Mouse (Mus musculus) lung, embryonic 15.5 days (tissue): ENCODE results near the gene Uvrag. TPM values are rescaled to one million over a fixed set of nuclear protein-coding genes. Genes with fewer than 3 reads are reported as not detected.

ENCODE experiments used
- ATAC-seq: fragments of 200-750 bp; cut with Nextera tagmentation; 2 replicates; pipeline ENCODE4 v1.8.0; 2017; ENCODE audit warnings: moderate number of reproducible peaks, borderline replicate concordance; ENCODE audit not compliant: low FRiP score, low TSS enrichment; ENCODE audit errors: extremely low read depth
- H3K27ac ChIP-seq: fragments of 300-500 bp; sonication (generic); 2 replicates; pipeline ENCODE4 v1.5.1; 2015; ENCODE audit warnings: moderate library complexity, mild to moderate bottlenecking, inconsistent platforms
- H3K27me3 ChIP-seq: fragments of 300-500 bp; sonication (generic); 2 replicates; pipeline ENCODE4 v1.6.1; 2015; ENCODE audit warnings: inconsistent platforms
- H3K36me3 ChIP-seq: fragments of 300-500 bp; sonication (generic); 2 replicates; pipeline ENCODE4 v1.6.1; 2015; ENCODE audit warnings: inconsistent platforms
- H3K4me1 ChIP-seq: fragments of 300-500 bp; sonication (generic); 2 replicates; pipeline ENCODE4 v1.6.1; 2015; ENCODE audit warnings: inconsistent platforms
- H3K4me2 ChIP-seq: fragments of 300-500 bp; sonication (generic); 2 replicates; pipeline ENCODE4 v1.6.1; 2015; ENCODE audit warnings: inconsistent platforms, mild to moderate bottlenecking, moderate library complexity
- H3K4me3 ChIP-seq: fragments of 300-500 bp; sonication (generic); 2 replicates; pipeline ENCODE4 v1.5.1; 2015; ENCODE audit warnings: mild to moderate bottlenecking, inconsistent platforms
- H3K9ac ChIP-seq: fragments of 300-500 bp; sonication (generic); 2 replicates; pipeline ENCODE4 v1.6.1; 2015; ENCODE audit warnings: inconsistent platforms
- H3K9me3 ChIP-seq: fragments of 300-500 bp; sonication (generic); 2 replicates; pipeline ENCODE4 v1.6.1; 2016; ENCODE audit warnings: inconsistent platforms
- WGBS: fragments of 180-500 bp; shearing (Covaris S2); methylation state at CpG from one replicate; pipeline ENCODE4 v1.1.7; 2015; 5-methylcytosine and 5-hydroxymethylcytosine counted together
- polyA plus RNA-seq: library from polyadenylated mRNA; unstranded; fragments of >200 nt; fragmentation: Nextera tagmentation; extraction: Ambion mirVana; gene quantifications from 2 replicates; pipeline ENCODE4 v1.2.1, GENCODE M21; 2015

Gene Uvrag
- 21.8 and 23.7 TPM in 2 replicates for polyA plus RNA-seq

- peak within 1 kb of the TSS; percentile 92 for H3K4me3 ChIP-seq
- peak within 1 kb of the TSS; percentile 86 for H3K27ac ChIP-seq
- H3K27me3 ChIP-seq, result no peaks in the 10 kb centered on the region
- peak within 1 kb of the TSS; percentile 82 for H3K4me2 ChIP-seq
- ATAC-seq, result peak; percentile 98
- H3K4me1 ChIP-seq, result peaks cover 39% of the 10 kb centered on the region
- H3K9ac ChIP-seq, result peak within 1 kb of the TSS; percentile 74
- H3K9me3 ChIP-seq, result no peaks in the 10 kb centered on the region
- WGBS, result under 1% methylated on average over 51 of the region's 51 CpGs
- no peaks in the 10 kb centered on the region for H3K36me3 ChIP-seq
Observed at GRCm38 (mm10) chr7:99140984-99141918, at the start of gene Uvrag. Gene Uvrag, minus strand, starts transcription at chr7:99141141.

DNA sequence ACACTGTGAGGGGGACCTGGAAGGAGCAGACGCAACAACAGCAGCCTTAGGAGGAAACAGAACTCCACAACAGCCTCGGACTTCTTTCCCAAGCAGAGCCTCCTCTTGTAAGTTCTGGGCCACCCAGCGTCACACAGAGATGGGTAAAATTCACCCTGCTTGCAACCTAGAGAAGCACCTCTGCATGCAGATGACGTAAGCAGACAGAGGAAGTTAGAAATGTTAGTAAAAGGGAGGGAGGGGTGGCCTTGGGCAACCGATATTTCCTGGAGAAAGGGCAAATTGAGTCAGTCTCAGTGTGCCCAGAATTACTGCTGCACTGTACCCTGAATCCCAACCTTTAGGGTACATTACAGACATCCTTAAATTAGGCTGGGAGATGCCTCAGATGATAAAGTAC is 48.9 kb upstream of the Uvrag start:
- H3K36me3 ChIP-seq, result no peaks in the 10 kb centered on the region
- no peaks in the 10 kb centered on the region; the same call in 1 of the 2 replicates for H3K27me3 ChIP-seq
- H3K27ac ChIP-seq, result no peak overlapping the region
- ATAC-seq, result no peak
- H3K4me3 ChIP-seq, result no peak overlapping the region
- H3K9me3 ChIP-seq, result no peaks in the 10 kb centered on the region
- H3K4me2 ChIP-seq, result no peak overlapping the region
- no peak overlapping the region for H3K9ac ChIP-seq
- WGBS, result 72% methylated on average over 5 of the region's 5 CpGs
- no peaks in the 10 kb centered on the region for H3K4me1 ChIP-seq

- Histone ChIP-seq H3K4me3 (no peak overlapping the region), H3K27me3 (no peaks in the 10 kb centered on the region; the same call in 1 of the 2 replicates), H3K36me3 (no peaks in the 10 kb centered on the region), H3K9me3 (no peaks in the 10 kb centered on the region), H3K4me1 (peaks cover under 1% of the 10 kb centered on the region; the same call in 1 of the 2 replicates), H3K27ac (no peak overlapping the region), H3K4me2 (no peak overlapping the region), H3K9ac (no peak overlapping the region)
- ATAC-seq, result no peak
- 76% methylated on average over 6 of the region's 6 CpGs for WGBS
Observed at GRCm38 (mm10) chr7:99188630-99189029, 47.7 kb upstream of the Uvrag start.

DNA sequence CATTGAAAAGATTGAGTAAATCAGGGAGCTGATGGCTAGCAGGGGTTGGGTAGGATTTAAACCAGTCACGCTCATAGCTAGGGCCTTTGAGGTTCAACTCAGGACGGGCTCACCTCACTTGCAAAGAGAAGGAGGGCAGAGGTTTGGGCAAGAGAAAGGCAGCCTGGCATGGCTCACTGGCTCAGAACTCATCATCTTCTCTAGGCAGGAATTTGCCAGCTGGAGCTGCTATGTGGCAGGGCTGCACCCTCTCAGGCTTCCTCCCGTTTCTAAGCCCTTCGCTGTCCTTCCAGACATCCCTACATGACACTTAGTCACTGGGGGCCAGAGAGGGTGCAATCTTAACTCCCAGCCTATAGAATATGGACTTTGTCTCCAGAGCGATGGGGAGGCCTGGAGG is 46.5 kb upstream of the Uvrag start:
- no peaks in the 10 kb centered on the region for H3K36me3 ChIP-seq
- H3K27me3 ChIP-seq, result no peaks in the 10 kb centered on the region; the same call in 1 of the 2 replicates
- ATAC-seq, result no peak
- no peak overlapping the region for H3K4me3 ChIP-seq
- H3K9ac ChIP-seq, result no peak overlapping the region
- no peak overlapping the region for H3K4me2 ChIP-seq
- H3K4me1 ChIP-seq, result peaks cover 3% of the 10 kb centered on the region; the same call in 1 of the 2 replicates
- no peaks in the 10 kb centered on the region for H3K9me3 ChIP-seq
- WGBS, result 73% methylated on average over 5 of the region's 5 CpGs
- no peak overlapping the region for H3K27ac ChIP-seq

DNA sequence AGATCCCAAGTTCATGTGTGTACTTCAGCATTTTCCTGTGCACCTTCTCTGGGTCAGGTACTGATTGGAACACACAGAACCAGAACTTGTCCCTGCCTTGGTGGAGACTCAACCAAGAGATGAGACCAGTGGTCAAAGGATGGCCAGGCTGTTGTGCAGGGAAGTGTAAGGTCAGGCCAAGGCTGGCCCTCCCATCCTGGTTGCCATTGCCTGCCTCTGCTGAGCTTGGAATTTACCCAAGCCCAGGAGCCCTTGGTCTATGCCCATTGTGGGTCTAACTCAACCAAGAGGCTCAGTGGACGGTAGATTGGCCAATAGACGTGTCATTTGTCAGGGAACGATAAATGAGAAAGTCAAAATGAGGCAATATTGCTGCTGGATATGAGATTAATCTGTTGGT is 44.5 kb upstream of the Uvrag start:
- 85% methylated on average over 3 of the region's 3 CpGs for WGBS
- no peak overlapping the region for H3K4me3 ChIP-seq
- no peaks in the 10 kb centered on the region for H3K9me3 ChIP-seq
- H3K9ac ChIP-seq, result no peak overlapping the region
- H3K27me3 ChIP-seq, result no peaks in the 10 kb centered on the region; the same call in 1 of the 2 replicates
- no peak overlapping the region for H3K4me2 ChIP-seq
- H3K4me1 ChIP-seq, result peaks cover 19% of the 10 kb centered on the region
- no peak overlapping the region for H3K27ac ChIP-seq
- ATAC-seq, result no peak
- no peaks in the 10 kb centered on the region for H3K36me3 ChIP-seq

DNA sequence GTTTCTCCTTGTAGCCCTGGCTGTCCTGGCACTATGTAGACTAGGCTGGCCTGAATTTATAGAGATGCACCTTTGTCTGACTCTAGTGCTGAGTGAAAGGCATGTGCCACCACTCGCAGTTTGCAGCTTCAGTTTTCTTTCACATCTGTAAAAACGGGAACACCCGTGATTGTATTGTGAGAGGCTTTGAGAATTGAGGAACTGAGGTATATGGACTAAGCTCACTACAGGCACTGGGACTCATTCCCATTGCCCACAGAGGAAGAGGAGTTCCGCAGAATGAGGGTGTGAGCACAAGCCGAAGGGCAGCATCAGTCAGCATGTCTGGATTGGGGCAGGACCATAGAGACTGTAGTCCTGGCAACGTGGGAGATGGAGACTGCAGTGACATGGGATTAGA is 42.8 kb upstream of the Uvrag start:
- 69% methylated on average over 6 of the region's 6 CpGs for WGBS
- H3K27me3 ChIP-seq, result no peaks in the 10 kb centered on the region; the same call in 1 of the 2 replicates

GRCm38 (mm10) chr7:99182432-99183172 is 41.7 kb upstream of the Uvrag start, which contains the start of gene Dgat2:
Gene Dgat2, minus strand, starts transcription at chr7:99182719.
- H3K27me3 ChIP-seq, result no peaks in the 10 kb centered on the region; the same call in 1 of the 2 replicates
- under 1% methylated on average over 63 of the region's 63 CpGs for WGBS
- ATAC-seq, result peak; percentile 96

More for the DNA sequence above, 42.8 kb upstream of the Uvrag start:
- peak overlapping the region; percentile 97; the same call in 1 of the 2 replicates for H3K4me2 ChIP-seq
- peaks cover 19% of the 10 kb centered on the region for H3K4me1 ChIP-seq
- no peak overlapping the region for H3K4me3 ChIP-seq
- H3K27ac ChIP-seq, result peak overlapping the region; percentile 80
- ATAC-seq, result no peak
- H3K36me3 ChIP-seq, result no peaks in the 10 kb centered on the region
- no peak overlapping the region for H3K9ac ChIP-seq
- H3K9me3 ChIP-seq, result no peaks in the 10 kb centered on the region

DNA sequence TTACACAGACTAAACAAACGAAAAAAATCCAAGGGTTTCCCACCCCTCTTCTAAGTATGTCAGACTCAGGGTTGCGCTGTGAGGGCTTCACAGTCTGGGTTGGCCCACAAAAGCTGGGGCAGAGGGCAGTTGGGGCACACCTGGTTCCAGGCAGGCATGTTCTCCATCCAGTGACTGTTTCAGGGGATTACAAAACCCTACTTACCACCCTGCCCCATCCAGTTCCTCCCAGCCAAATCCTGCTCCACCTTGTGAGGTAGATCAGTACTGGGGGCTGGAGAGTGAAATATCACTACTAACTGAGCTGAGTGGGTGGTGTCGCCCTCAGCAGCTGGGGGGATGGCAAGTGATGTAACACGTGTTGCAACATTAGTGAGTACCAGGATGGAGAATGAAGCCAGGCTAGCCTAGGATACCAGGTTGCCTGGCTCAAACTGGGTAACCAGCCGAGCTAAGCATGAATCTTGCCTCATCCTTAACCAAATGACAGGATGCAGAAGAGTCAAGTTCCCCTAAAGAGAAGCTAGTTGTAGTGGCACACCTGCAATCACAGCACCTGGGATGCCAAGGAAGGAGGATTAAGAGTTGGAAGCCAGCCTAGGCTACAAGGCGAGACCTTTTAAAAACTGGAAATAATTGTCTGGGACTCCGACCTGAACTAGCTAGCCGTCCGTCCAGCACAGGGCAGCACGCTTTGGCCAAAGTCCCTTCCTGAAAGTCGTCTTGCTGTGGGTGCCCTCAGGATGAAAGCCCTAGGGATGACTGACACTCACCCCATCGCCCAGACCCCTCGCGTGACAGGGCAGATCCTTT is 40.9 kb upstream of the Uvrag start:
- ATAC-seq, result no peak
- Histone ChIP-seq H3K27me3 (no peaks in the 10 kb centered on the region; the same call in 1 of the 2 replicates), H3K4me3 (peak overlapping the region; percentile 65), H3K9ac (peak overlapping the region; percentile 76), H3K9me3 (no peaks in the 10 kb centered on the region), H3K4me2 (peak overlapping the region; percentile 97), H3K27ac (peak overlapping the region; percentile 80), H3K36me3 (no peaks in the 10 kb centered on the region), H3K4me1 (peaks cover 19% of the 10 kb centered on the region)
- 19% methylated on average over 14 of the region's 14 CpGs for WGBS

More at GRCm38 (mm10) chr7:99182432-99183172, 41.7 kb upstream of the Uvrag start, which contains the start of gene Dgat2:
- Histone ChIP-seq H3K36me3 (no peaks in the 10 kb centered on the region), H3K9me3 (no peaks in the 10 kb centered on the region), H3K9ac (peak within 1 kb of the TSS; percentile 76), H3K27ac (peak within 1 kb of the TSS; percentile 80), H3K4me3 (peak within 1 kb of the TSS; percentile 65), H3K4me2 (peak within 1 kb of the TSS; percentile 97), H3K4me1 (peaks cover 19% of the 10 kb centered on the region)

GRCm38 (mm10) chr7:99180162-99180561 is 39.2 kb upstream of the Uvrag start:
- Histone ChIP-seq H3K4me2 (no peak overlapping the region), H3K9ac (no peak overlapping the region), H3K27me3 (no peaks in the 10 kb centered on the region), H3K4me3 (no peak overlapping the region), H3K9me3 (no peaks in the 10 kb centered on the region), H3K27ac (no peak overlapping the region), H3K36me3 (no peaks in the 10 kb centered on the region), H3K4me1 (peaks cover 19% of the 10 kb centered on the region)
- WGBS, result 79% methylated on average over 1 of the region's 1 CpGs
- ATAC-seq, result no peak

- H3K27ac ChIP-seq, result no peak overlapping the region
- ATAC-seq, result no peak
- no peaks in the 10 kb centered on the region for H3K9me3 ChIP-seq
- H3K27me3 ChIP-seq, result no peaks in the 10 kb centered on the region
- H3K4me1 ChIP-seq, result peaks cover 19% of the 10 kb centered on the region
- H3K4me2 ChIP-seq, result no peak overlapping the region
- H3K4me3 ChIP-seq, result no peak overlapping the region
- no peak overlapping the region for H3K9ac ChIP-seq
- 79% methylated on average over 9 of the region's 9 CpGs for WGBS
- no peaks in the 10 kb centered on the region for H3K36me3 ChIP-seq
Observed at GRCm38 (mm10) chr7:99179271-99179670, 38.3 kb upstream of the Uvrag start.

- H3K4me3 ChIP-seq, result no peak overlapping the region
- 76% methylated on average over 5 of the region's 5 CpGs for WGBS
- ATAC-seq, result no peak
- no peaks in the 10 kb centered on the region for H3K27me3 ChIP-seq
- H3K9me3 ChIP-seq, result no peaks in the 10 kb centered on the region
- H3K4me1 ChIP-seq, result peaks cover 15% of the 10 kb centered on the region
- H3K4me2 ChIP-seq, result no peak overlapping the region
- H3K9ac ChIP-seq, result no peak overlapping the region
- H3K36me3 ChIP-seq, result no peaks in the 10 kb centered on the region
- no peak overlapping the region for H3K27ac ChIP-seq
Observed at GRCm38 (mm10) chr7:99177386-99177785, 36.4 kb upstream of the Uvrag start.
